In genomic region chr1:179061053-179061452, GRCm38 (mm10) we compare ENCODE assay signal across 9 mouse cellular contexts.
DNase-seq lines count a peak whose midpoint lies in the region; ATAC-seq and TF ChIP-seq lines count a peak whose summit lies in the region.
"Had no signal": no experiment of that assay in that cellular context is flagged by ENCODE, and none has a peak within 500 bp of the region (broad histone marks: within the 10 kb centered on the region; RNA-seq: fewer than 3 reads in every experiment).

No protein-coding gene starts in this region.

- ATAC-seq in forebrain, embryonic 11.5 days (replicated peaks; ENCODE audit: low FRiP score) = no peak
- ATAC-seq in forebrain, postnatal 0 days = no peak
- ATAC-seq in midbrain, embryonic 13.5 days = no peak
- ATAC-seq in midbrain, embryonic 16.5 days = no peak
- no peak for ATAC-seq in limb, embryonic 11.5 days (ENCODE audit: insufficient number of reproducible peaks, low FRiP score, low TSS enrichment, low read depth)
- ATAC-seq in stomach, embryonic 15.5 days (ENCODE audit: insufficient read depth, low FRiP score, low read depth) = no peak
- ATAC-seq in activated CD4-positive, CD25-positive, alpha-beta regulatory T cell, adult 4 months = no peak

- DNase-seq in forebrain, embryonic 11.5 days (ENCODE audit: low spot score) = peak; percentile 44
- no peak for DNase-seq in forebrain, postnatal 0 days
- no peak for DNase-seq in limb, embryonic 11.5 days (ENCODE audit: low spot score)
- no peak for DNase-seq in spleen, postnatal 10 days (ENCODE audit: low spot score in 2 of 2)

- H3K9me3 ChIP-seq in forebrain, embryonic 11.5 days (ENCODE audit: control insufficient read depth, low read length) = no peaks in the 10 kb centered on the region
- no peaks in the 10 kb centered on the region for H3K9me3 ChIP-seq in forebrain, postnatal 0 days (ENCODE audit: low read length)
- no peaks in the 10 kb centered on the region for H3K9me3 ChIP-seq in midbrain, embryonic 13.5 days
- H3K9me3 ChIP-seq in midbrain, embryonic 16.5 days (replicated peaks; ENCODE audit: control insufficient read depth, low read length, poor library complexity, severe bottlenecking) = no peaks in the 10 kb centered on the region
- H3K9me3 ChIP-seq in limb, embryonic 11.5 days (ENCODE audit: control insufficient read depth, low read length) = no peaks in the 10 kb centered on the region
- no peaks in the 10 kb centered on the region for H3K9me3 ChIP-seq in stomach, embryonic 15.5 days

- H3K4me1 ChIP-seq in forebrain, embryonic 11.5 days (replicated peaks; ENCODE audit: control insufficient read depth, insufficient read depth, low read length) = peaks cover 10% of the 10 kb centered on the region
- peaks cover 16% of the 10 kb centered on the region; the same call in 1 of the 2 replicates for H3K4me1 ChIP-seq in forebrain, postnatal 0 days (ENCODE audit: insufficient read depth)
- peaks cover 39% of the 10 kb centered on the region for H3K4me1 ChIP-seq in midbrain, embryonic 13.5 days (replicated peaks)
- peaks cover 17% of the 10 kb centered on the region for H3K4me1 ChIP-seq in midbrain, embryonic 16.5 days (ENCODE audit: control insufficient read depth, insufficient read depth, low read length)
- peaks cover 41% of the 10 kb centered on the region for H3K4me1 ChIP-seq in limb, embryonic 11.5 days (ENCODE audit: control insufficient read depth, insufficient read depth, low read length)
- H3K4me1 ChIP-seq in stomach, embryonic 15.5 days = peaks cover 40% of the 10 kb centered on the region

- no peaks in the 10 kb centered on the region for H3K27me3 ChIP-seq in forebrain, embryonic 11.5 days (ENCODE audit: control insufficient read depth, insufficient read depth, low read length)
- H3K27me3 ChIP-seq in forebrain, postnatal 0 days (ENCODE audit: insufficient read depth, low read length) = no peaks in the 10 kb centered on the region
- 0 out of 2 replicates have a peak, but pooled peaks cover 11% of the 10 kb centered on the region for H3K27me3 ChIP-seq in midbrain, embryonic 13.5 days
- no peaks in the 10 kb centered on the region for H3K27me3 ChIP-seq in midbrain, embryonic 16.5 days (ENCODE audit: control insufficient read depth, insufficient read depth, low read depth, low read length)
- H3K27me3 ChIP-seq in limb, embryonic 11.5 days (ENCODE audit: control insufficient read depth, insufficient read depth, low read length) = no peaks in the 10 kb centered on the region
- H3K27me3 ChIP-seq in stomach, embryonic 15.5 days (replicated peaks) = no peaks in the 10 kb centered on the region

- WGBS in forebrain, embryonic 11.5 days = 82% methylated on average over 4 of the region's 4 CpGs
- WGBS in forebrain, postnatal 0 days = 61% methylated on average over 4 of the region's 4 CpGs
- 78% methylated on average over 4 of the region's 4 CpGs for WGBS in midbrain, embryonic 13.5 days
- 77% methylated on average over 4 of the region's 4 CpGs for WGBS in midbrain, embryonic 16.5 days
- 66% methylated on average over 4 of the region's 4 CpGs for WGBS in limb, embryonic 11.5 days
- 62% methylated on average over 4 of the region's 4 CpGs for WGBS in stomach, embryonic 15.5 days

- no peak overlapping the region for H3K27ac ChIP-seq in forebrain, embryonic 11.5 days (ENCODE audit: low read depth, low read length)
- no peak overlapping the region for H3K27ac ChIP-seq in forebrain, postnatal 0 days (ENCODE audit: low read depth, low read length)
- 0 out of 2 replicates have a peak overlapping the region, but pooled peaks have one; percentile 35 for H3K27ac ChIP-seq in midbrain, embryonic 13.5 days
- no peak overlapping the region for H3K27ac ChIP-seq in midbrain, embryonic 16.5 days (ENCODE audit: low read length)
- peak overlapping the region; percentile 95 for H3K27ac ChIP-seq in limb, embryonic 11.5 days (replicated peaks; ENCODE audit: low read depth, low read length)
- H3K27ac ChIP-seq in stomach, embryonic 15.5 days = peak overlapping the region; percentile 72
- H3K27ac ChIP-seq: macrophage had no signal

- no peaks in the 10 kb centered on the region for H3K36me3 ChIP-seq in forebrain, embryonic 11.5 days (ENCODE audit: control insufficient read depth, insufficient read depth, low read length)
- no peaks in the 10 kb centered on the region for H3K36me3 ChIP-seq in forebrain, postnatal 0 days (ENCODE audit: insufficient read depth)
- no peaks in the 10 kb centered on the region for H3K36me3 ChIP-seq in midbrain, embryonic 13.5 days
- no peaks in the 10 kb centered on the region for H3K36me3 ChIP-seq in midbrain, embryonic 16.5 days (ENCODE audit: control insufficient read depth, insufficient read depth, low read length)
- no peaks in the 10 kb centered on the region for H3K36me3 ChIP-seq in limb, embryonic 11.5 days (ENCODE audit: control insufficient read depth, insufficient read depth, low read length)
- no peaks in the 10 kb centered on the region for H3K36me3 ChIP-seq in stomach, embryonic 15.5 days

- H3K4me3 ChIP-seq in forebrain, embryonic 11.5 days (ENCODE audit: low read depth, low read length) = no peak overlapping the region
- H3K4me3 ChIP-seq in forebrain, postnatal 0 days (ENCODE audit: low read depth, low read length) = no peak overlapping the region
- H3K4me3 ChIP-seq in midbrain, embryonic 13.5 days (replicated peaks) = no peak overlapping the region
- no peak overlapping the region for H3K4me3 ChIP-seq in midbrain, embryonic 16.5 days (ENCODE audit: low read depth, low read length)
- H3K4me3 ChIP-seq in limb, embryonic 11.5 days (ENCODE audit: low read depth, low read length) = no peak overlapping the region
- H3K4me3 ChIP-seq in stomach, embryonic 15.5 days (replicated peaks) = no peak overlapping the region

- H3K4me2 ChIP-seq in forebrain, embryonic 11.5 days (ENCODE audit: low read depth, low read length, severe bottlenecking) = no peak overlapping the region
- no peak overlapping the region for H3K4me2 ChIP-seq in forebrain, postnatal 0 days (ENCODE audit: low read depth)
- no peak overlapping the region for H3K4me2 ChIP-seq in midbrain, embryonic 13.5 days (replicated peaks)
- H3K4me2 ChIP-seq in midbrain, embryonic 16.5 days (ENCODE audit: low read length) = no peak overlapping the region
- H3K4me2 ChIP-seq in limb, embryonic 11.5 days (ENCODE audit: low read depth, severe bottlenecking) = no peak overlapping the region
- no peak overlapping the region; the same call in 1 of the 2 replicates for H3K4me2 ChIP-seq in stomach, embryonic 15.5 days

- no peak overlapping the region for H3K9ac ChIP-seq in forebrain, embryonic 11.5 days (ENCODE audit: low read length)
- no peak overlapping the region for H3K9ac ChIP-seq in forebrain, postnatal 0 days
- no peak overlapping the region for H3K9ac ChIP-seq in midbrain, embryonic 13.5 days (replicated peaks)
- no peak overlapping the region for H3K9ac ChIP-seq in midbrain, embryonic 16.5 days (ENCODE audit: low read depth, low read length)
- no peak overlapping the region for H3K9ac ChIP-seq in limb, embryonic 11.5 days (ENCODE audit: low read length)
- no peak overlapping the region for H3K9ac ChIP-seq in stomach, embryonic 15.5 days

- TF ChIP-seq CTCF in forebrain, postnatal 0 days (IDR thresholded peaks at IDR 0.05; ENCODE audit: low read depth) = no peak

Comparison
In these comparisons a context has a peak if more than half of its experiments do, and no peak if none do; other contexts are left out.
1. H3K27ac ChIP-seq: peak in midbrain, embryonic 13.5 days (single experiment), limb, embryonic 11.5 days (single experiment) and stomach, embryonic 15.5 days (single experiment); none in forebrain, embryonic 11.5 days (single experiment), forebrain, postnatal 0 days (single experiment) and midbrain, embryonic 16.5 days (single experiment).